Mouse (Mus musculus) forebrain, embryonic 14.5 days (tissue): ENCODE data around the gene Jazf1. TPM values are rescaled to one million over a fixed set of nuclear protein-coding genes. Genes with fewer than 3 reads are reported as not detected.

Experiments
- ATAC-seq: fragments of 200-750 bp; cut with Nextera tagmentation; 2 replicates; pipeline ENCODE4 v1.8.0; 2017; ENCODE audit warnings: mild to moderate bottlenecking, moderate library complexity
- DNase-seq: peaks from one replicate; pipeline ENCODE4 v3.0.0-alpha.2; 2015; ENCODE audit warnings: low spot score
- H3K27ac ChIP-seq: fragments of 300-500 bp; sonication (generic); 2 replicates; pipeline ENCODE4 v1.5.1; 2014; ENCODE audit warnings: low read depth, mild to moderate bottlenecking, control low read depth, low read length, moderate library complexity
- H3K27me3 ChIP-seq: fragments of 300-500 bp; sonication (generic); replicated peaks from 2 replicates; pipeline ENCODE4 v1.6.1; 2014; ENCODE audit warnings: low read length, control low read depth, mixed read lengths; ENCODE audit not compliant: control insufficient read depth, insufficient read depth
- H3K36me3 ChIP-seq: fragments of 300-500 bp; sonication (generic); 2 replicates; pipeline ENCODE4 v1.6.1; 2014; ENCODE audit warnings: low read length, control low read depth; ENCODE audit not compliant: control insufficient read depth, insufficient read depth
- H3K4me1 ChIP-seq: fragments of 300-500 bp; sonication (generic); 2 replicates; pipeline ENCODE4 v1.6.1; 2014; ENCODE audit warnings: antibody characterized with exemption, low read length, control low read depth; ENCODE audit not compliant: control insufficient read depth, insufficient read depth
- H3K4me2 ChIP-seq: fragments of 300-500 bp; sonication (generic); 2 replicates; pipeline ENCODE4 v1.6.1; 2014; ENCODE audit warnings: mild to moderate bottlenecking, control low read depth, low read length
- H3K4me3 ChIP-seq: fragments of 300-500 bp; sonication (generic); 2 replicates; pipeline ENCODE4 v1.5.1; 2014; ENCODE audit warnings: low read depth, low read length, control low read depth
- H3K9ac ChIP-seq: fragments of 300-500 bp; sonication (generic); 2 replicates; pipeline ENCODE4 v1.6.1; 2014; ENCODE audit warnings: mild to moderate bottlenecking, low read length, control low read depth, moderate library complexity
- H3K9me3 ChIP-seq: fragments of 300-500 bp; sonication (generic); replicated peaks from 2 replicates; pipeline ENCODE4 v1.6.1; 2016; ENCODE audit warnings: low read length, control low read depth, mixed read lengths; ENCODE audit not compliant: control insufficient read depth
- WGBS: fragments of 180-500 bp; shearing (Covaris S2); extraction: QIAGEN DNeasy Blood & Tissue Kit; methylation state at CpG from one replicate; pipeline ENCODE4 v1.1.7; 2014; 5-methylcytosine and 5-hydroxymethylcytosine counted together
- polyA plus RNA-seq: library from polyadenylated mRNA; unstranded; fragments of >200 nt; fragmentation: Nextera tagmentation; extraction: Ambion mirVana; gene quantifications from 2 replicates; pipeline ENCODE4 v1.2.1, GENCODE M21; 2014

Jazf1 gene
- polyA plus RNA-seq, 1 experiment from 2014 or later, result 22.0 TPM

DNA sequence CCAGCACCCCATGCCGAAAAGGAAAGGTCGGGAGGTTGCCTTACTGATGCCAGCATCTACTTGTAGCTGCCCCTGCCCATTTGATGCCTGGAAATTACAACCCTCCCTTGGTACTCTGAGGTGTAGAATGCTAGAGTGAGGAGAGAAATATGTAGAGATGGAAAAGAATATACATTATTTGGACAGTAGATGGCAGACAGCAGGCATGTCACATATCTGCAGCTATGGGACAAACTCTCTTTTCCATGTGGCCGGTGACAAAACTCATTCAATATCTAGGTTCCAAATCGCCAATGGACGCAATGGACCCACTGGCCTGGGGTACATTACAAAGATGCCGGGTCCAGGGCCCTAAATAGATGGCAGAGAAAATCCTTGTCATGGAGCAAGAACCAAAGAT lies 134.4 kb downstream of the Jazf1 start:
- Histone ChIP-seq H3K9ac (no peak overlapping the region), H3K27ac (no peak overlapping the region), H3K36me3 (no peaks in the 10 kb centered on the region), H3K4me2 (no peak overlapping the region), H3K4me1 (peaks cover 23% of the 10 kb centered on the region), H3K9me3 (no peaks in the 10 kb centered on the region), H3K27me3 (no peaks in the 10 kb centered on the region), H3K4me3 (no peak overlapping the region)
- DNase-seq (no peak), ATAC-seq (no peak)
- WGBS, result 90% methylated on average over 6 of the region's 6 CpGs

DNA sequence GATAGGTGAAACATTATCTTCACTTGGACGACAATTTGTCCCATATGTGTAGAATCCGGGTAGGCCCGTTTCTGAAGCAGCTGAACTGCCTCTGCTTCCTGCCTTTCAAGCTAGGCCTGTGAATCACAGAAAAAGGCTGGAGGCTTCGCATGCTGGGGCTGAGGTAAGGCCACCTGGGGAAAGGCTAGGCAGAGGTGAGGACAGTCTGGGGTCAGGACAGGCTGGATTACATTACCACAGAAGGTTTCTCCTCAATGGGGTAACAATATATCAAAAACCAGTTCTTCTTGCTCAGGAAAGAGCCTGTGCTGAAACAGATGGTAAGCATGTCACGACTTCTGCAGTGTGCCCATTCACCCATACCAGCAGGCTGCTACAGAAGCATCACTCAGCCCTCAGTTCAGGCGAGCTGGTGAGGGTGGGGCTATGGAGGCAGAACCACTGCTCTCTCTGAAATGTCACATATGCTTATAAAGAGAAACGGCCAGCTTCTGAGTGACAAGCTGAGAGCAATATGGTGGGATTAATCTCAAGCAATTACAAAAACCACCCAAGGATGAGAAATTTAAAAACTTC lies 135.7 kb downstream of the Jazf1 start:
- 55% methylated on average over 7 of the region's 7 CpGs for WGBS

DNA sequence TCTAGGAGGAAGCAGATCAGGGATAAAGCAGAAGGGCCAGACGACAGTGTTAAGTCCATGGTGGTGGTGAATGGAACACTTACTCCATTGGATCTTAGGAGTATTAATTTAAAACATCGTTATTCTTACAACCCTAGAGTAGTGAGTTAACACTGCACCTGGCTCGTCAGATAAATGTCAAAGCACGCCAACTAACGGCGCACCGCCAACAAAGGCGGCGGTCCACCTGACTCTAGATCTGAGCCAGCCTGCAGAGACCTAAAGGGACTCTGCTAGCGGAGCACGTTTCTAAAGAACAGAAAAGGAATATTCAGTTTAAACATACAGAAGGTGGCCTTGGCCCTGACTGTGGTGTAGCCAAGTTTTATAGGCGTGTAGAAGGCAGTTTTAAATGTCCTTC lies 139.1 kb downstream of the Jazf1 start:
- peaks cover 13% of the 10 kb centered on the region for H3K4me1 ChIP-seq
- H3K9me3 ChIP-seq, result no peaks in the 10 kb centered on the region
- H3K4me3 ChIP-seq, result no peak overlapping the region
- no peaks in the 10 kb centered on the region for H3K27me3 ChIP-seq
- no peaks in the 10 kb centered on the region for H3K36me3 ChIP-seq
- H3K4me2 ChIP-seq, result no peak overlapping the region
- no peak for DNase-seq
- no peak overlapping the region for H3K9ac ChIP-seq
- no peak for ATAC-seq
- 70% methylated on average over 12 of the region's 12 CpGs for WGBS
- no peak overlapping the region for H3K27ac ChIP-seq

More for the DNA sequence above, 135.7 kb downstream of the Jazf1 start:
- Histone ChIP-seq H3K9ac (no peak overlapping the region), H3K36me3 (no peaks in the 10 kb centered on the region), H3K27me3 (no peaks in the 10 kb centered on the region), H3K4me2 (no peak overlapping the region), H3K9me3 (no peaks in the 10 kb centered on the region), H3K4me3 (no peak overlapping the region), H3K4me1 (peaks cover 18% of the 10 kb centered on the region), H3K27ac (peak overlapping the region; percentile 60; the same call in 1 of the 2 replicates)
- peak; percentile 47 for DNase-seq
- ATAC-seq, result peak; percentile 72; the same call in 1 of the 2 replicates

DNA sequence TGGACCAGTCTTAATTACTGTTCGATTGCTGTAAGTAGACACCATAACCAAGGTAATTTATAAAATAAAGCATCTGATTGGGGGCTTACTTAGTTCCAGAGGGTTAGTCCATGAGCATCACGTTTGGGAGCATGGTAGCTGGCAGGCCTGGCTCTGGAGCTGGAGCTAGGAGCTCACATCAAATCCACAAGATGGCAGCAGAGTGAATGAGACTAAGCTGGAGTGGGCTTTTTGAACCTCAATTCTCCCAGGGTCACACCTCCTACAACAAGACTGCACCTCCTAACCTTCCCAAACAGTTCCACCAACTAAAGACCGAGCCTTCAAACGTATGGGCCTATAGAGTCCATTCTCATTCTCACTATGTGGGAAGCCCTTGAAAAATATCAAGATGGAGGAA lies 141.5 kb downstream of the Jazf1 start:
- H3K4me3 ChIP-seq, result no peak overlapping the region
- H3K4me1 ChIP-seq, result no peaks in the 10 kb centered on the region
- no peaks in the 10 kb centered on the region for H3K9me3 ChIP-seq
- H3K27ac ChIP-seq, result no peak overlapping the region
- no peak overlapping the region for H3K9ac ChIP-seq
- no peaks in the 10 kb centered on the region for H3K27me3 ChIP-seq
- DNase-seq (peak; percentile 41), ATAC-seq (no peak)
- no peak overlapping the region for H3K4me2 ChIP-seq
- H3K36me3 ChIP-seq, result no peaks in the 10 kb centered on the region
- WGBS, result 75% methylated on average over 4 of the region's 4 CpGs

GRCm38 (mm10) chr6:52925458-52926042 lies 142.9 kb downstream of the Jazf1 start:
- 82% methylated on average over 9 of the region's 9 CpGs for WGBS
- no peaks in the 10 kb centered on the region for H3K36me3 ChIP-seq
- no peak for ATAC-seq
- no peak overlapping the region for H3K27ac ChIP-seq
- DNase-seq, result no peak
- no peaks in the 10 kb centered on the region for H3K27me3 ChIP-seq
- no peak overlapping the region for H3K4me2 ChIP-seq
- no peak overlapping the region for H3K9ac ChIP-seq
- H3K9me3 ChIP-seq, result no peaks in the 10 kb centered on the region
- H3K4me1 ChIP-seq, result no peaks in the 10 kb centered on the region
- H3K4me3 ChIP-seq, result no peak overlapping the region

DNA sequence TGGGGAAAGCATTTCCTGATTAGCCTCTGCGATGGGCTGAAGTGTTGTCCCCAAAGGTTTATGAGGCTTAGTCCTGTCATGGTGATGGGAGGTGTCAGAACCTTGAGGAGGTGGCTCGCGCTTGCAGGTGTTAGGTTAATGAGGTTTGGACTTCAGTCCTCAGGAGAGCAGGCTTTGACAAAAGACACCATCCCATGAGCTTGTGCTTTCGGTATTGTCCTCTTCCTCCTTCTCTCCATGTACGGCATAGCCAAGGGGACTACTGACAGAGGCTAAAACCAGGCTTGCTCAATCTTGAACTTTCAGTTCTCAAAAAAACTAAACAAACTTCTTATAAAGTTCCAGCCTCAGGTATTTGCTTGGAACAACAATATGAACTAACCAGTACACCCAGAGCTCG lies 147.2 kb downstream of the Jazf1 start:
- H3K27me3 ChIP-seq, result no peaks in the 10 kb centered on the region; the same call in 1 of the 2 replicates
- no peak overlapping the region for H3K9ac ChIP-seq
- DNase-seq (no peak), ATAC-seq (no peak)
- H3K4me3 ChIP-seq, result no peak overlapping the region
- no peaks in the 10 kb centered on the region for H3K36me3 ChIP-seq
- H3K4me2 ChIP-seq, result no peak overlapping the region
- H3K9me3 ChIP-seq, result no peaks in the 10 kb centered on the region
- H3K27ac ChIP-seq, result no peak overlapping the region
- WGBS, result 84% methylated on average over 6 of the region's 6 CpGs
- H3K4me1 ChIP-seq, result no peaks in the 10 kb centered on the region

- DNase-seq (no peak), ATAC-seq (no peak)
- WGBS, result 83% methylated on average over 6 of the region's 6 CpGs
- H3K27ac ChIP-seq, result no peak overlapping the region
- H3K4me1 ChIP-seq, result no peaks in the 10 kb centered on the region
- no peak overlapping the region for H3K4me2 ChIP-seq
- H3K9me3 ChIP-seq, result no peaks in the 10 kb centered on the region
- H3K27me3 ChIP-seq, result no peaks in the 10 kb centered on the region; the same call in 1 of the 2 replicates
- H3K4me3 ChIP-seq, result no peak overlapping the region
- H3K36me3 ChIP-seq, result no peaks in the 10 kb centered on the region
- H3K9ac ChIP-seq, result no peak overlapping the region
These were observed 147.7 kb downstream of the Jazf1 start for GRCm38 (mm10) chr6:52920719-52921118.

- WGBS, result 72% methylated on average over 7 of the region's 7 CpGs
- H3K27ac ChIP-seq, result no peak overlapping the region
- H3K9ac ChIP-seq, result no peak overlapping the region
- no peaks in the 10 kb centered on the region for H3K36me3 ChIP-seq
- H3K4me3 ChIP-seq, result no peak overlapping the region
- ATAC-seq (no peak), DNase-seq (no peak)
- no peaks in the 10 kb centered on the region; the same call in 1 of the 2 replicates for H3K27me3 ChIP-seq
- no peaks in the 10 kb centered on the region for H3K4me1 ChIP-seq
- H3K4me2 ChIP-seq, result no peak overlapping the region
- no peaks in the 10 kb centered on the region for H3K9me3 ChIP-seq
These were observed 149.0 kb downstream of the Jazf1 start for GRCm38 (mm10) chr6:52919442-52919841.

- Histone ChIP-seq H3K9ac (no peak overlapping the region), H3K4me3 (no peak overlapping the region), H3K4me2 (no peak overlapping the region), H3K9me3 (no peaks in the 10 kb centered on the region), H3K27ac (no peak overlapping the region), H3K27me3 (no peaks in the 10 kb centered on the region; the same call in 1 of the 2 replicates), H3K36me3 (no peaks in the 10 kb centered on the region), H3K4me1 (no peaks in the 10 kb centered on the region)
- ATAC-seq (peak; percentile 66), DNase-seq (peak; percentile 91)
- WGBS, result 2% methylated on average over 2 of the region's 2 CpGs
These were observed 149.5 kb downstream of the Jazf1 start for GRCm38 (mm10) chr6:52918980-52919379.
